Comparison of ENCODE assay signal across 25 mouse cellular contexts in the genomic region with DNA sequence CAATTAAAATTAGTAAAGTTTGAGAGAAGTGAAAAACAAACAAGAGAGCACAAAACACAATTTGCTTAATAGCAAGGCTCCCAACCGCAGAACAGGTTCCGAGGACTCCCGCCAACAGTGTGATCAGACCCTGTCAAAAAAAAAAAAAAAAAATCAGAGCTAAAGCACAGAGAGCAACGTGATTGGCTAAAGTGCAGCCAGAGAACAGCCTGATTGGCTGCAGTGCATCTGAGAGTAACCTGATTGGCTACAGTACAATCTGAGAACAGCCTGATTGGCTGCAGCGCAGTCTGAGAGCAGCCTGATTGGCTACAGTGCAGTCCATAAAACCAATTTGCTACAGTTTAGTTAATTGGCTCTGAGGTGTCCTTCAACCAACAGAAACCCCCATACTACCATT.
DNase-seq lines count a peak whose midpoint lies in the region; TF ChIP-seq lines count a peak whose summit lies in the region.
"Had no signal": no experiment of that assay in that cellular context is flagged by ENCODE, and none has a peak within 500 bp of the region (broad histone marks: within the 10 kb centered on the region; RNA-seq: fewer than 3 reads in every experiment).

No protein-coding gene starts in this region.

- H3K27me3 ChIP-seq in CH12.LX (replicated peaks) (no peaks in the 10 kb centered on the region), myocyte (ENCODE audit: control insufficient read depth, insufficient read depth, insufficient read length) (no peaks in the 10 kb centered on the region)
- H3K27me3 ChIP-seq: heart, embryonic 13.5 days; hindbrain, embryonic 12.5 days; hindbrain, embryonic 15.5 days; Patski had no signal

- TF ChIP-seq POLR2A in CH12.LX (IDR thresholded peaks at IDR 0.05; ENCODE audit: low read depth, low read length) (no peak), myocyte (IDR thresholded peaks at IDR 0.05; ENCODE audit: insufficient read length, low read depth) (no peak)

- no peak for TF ChIP-seq EP300 in CH12.LX (IDR thresholded peaks at IDR 0.05; ENCODE audit: low read length)

- TF ChIP-seq CTCF in CH12.LX (conservative IDR thresholded peaks at IDR 0.05 in 1 of 2, IDR thresholded peaks at IDR 0.05 in 1 of 2; ENCODE audit: low read depth in 2 of 2, low read length in 2 of 2), result no peak

- H3K4me3 ChIP-seq in CH12.LX (replicated peaks in 1 of 3; ENCODE audit: low read depth in 2 of 3, low read length in 2 of 3, poor library complexity in 1 of 3) (no peak overlapping the region), ES-E14 (ENCODE audit: insufficient read depth in 1 of 2, low read depth in 1 of 2, low read length in 2 of 2, poor library complexity in 1 of 2, severe bottlenecking in 1 of 2) (no peak overlapping the region), myocyte (no peak overlapping the region)
- H3K4me3 ChIP-seq: gastrocnemius, adult 2 months; heart, embryonic 10.5 days; heart, embryonic 13.5 days; hindbrain, embryonic 12.5 days; hindbrain, embryonic 15.5 days had no signal

- intact Hi-C loops in heart, postnatal 36 days (cut with DNase I), result no loop called here

- no peak overlapping the region for H3ac ChIP-seq in myocyte (ENCODE audit: control insufficient read depth, insufficient read length)

- no peaks in the 10 kb centered on the region for H3K79me2 ChIP-seq in CH12.LX (replicated peaks; ENCODE audit: control insufficient read depth, extremely low read depth, insufficient read depth, poor library complexity, severe bottlenecking)
- H3K79me2 ChIP-seq in myocyte (ENCODE audit: control insufficient read depth, insufficient read depth), result no peaks in the 10 kb centered on the region

- H3K4me2 ChIP-seq in CH12.LX (ENCODE audit: insufficient read depth, low read depth, poor library complexity, severe bottlenecking) (no peak overlapping the region), myocyte (ENCODE audit: low read depth) (peak overlapping the region; percentile 31)
- H3K4me2 ChIP-seq: heart, embryonic 13.5 days; hindbrain, embryonic 12.5 days; hindbrain, embryonic 15.5 days had no signal

- H3K27ac ChIP-seq in CH12.LX (ENCODE audit: insufficient read depth, low read depth) (no peak overlapping the region), ES-E14 (ENCODE audit: insufficient read depth, low read depth, low read length, poor library complexity, severe bottlenecking) (no peak overlapping the region)
- H3K27ac ChIP-seq: gastrocnemius, adult 2 months; heart, embryonic 10.5 days; heart, embryonic 13.5 days; hindbrain, embryonic 12.5 days; hindbrain, embryonic 15.5 days had no signal

- dilution Hi-C loops in CH12.LX (cut with MboI; ENCODE audit: extremely low pct_ligation_motif_present, extremely low pct_unique_long_range_greater_than_20kb, low sequenced_read_pairs), result no loop called here

- H3K9me3 ChIP-seq in CH12.LX (replicated peaks; ENCODE audit: low read length) (no peaks in the 10 kb centered on the region), ES-E14 (ENCODE audit: control insufficient read depth, insufficient read depth, low read depth, low read length) (no peaks in the 10 kb centered on the region)
- H3K9me3 ChIP-seq: heart, embryonic 10.5 days; heart, embryonic 13.5 days; hindbrain, embryonic 12.5 days; hindbrain, embryonic 15.5 days had no signal

- in situ Hi-C loops in CH12.LX (cut with MboI; ENCODE audit: low pct_ligation_motif_present, low pct_unique_long_range_greater_than_20kb, low sequenced_read_pairs), result no loop called here
- in situ Hi-C loops in ES-E14 (cut with MboI; ENCODE audit: low sequenced_read_pairs in 2 of 2, unreplicated experiment in 2 of 2), result no loop called here

- H3K4me1 ChIP-seq in CH12.LX (ENCODE audit: control insufficient read depth in 1 of 2, insufficient read depth in 2 of 2) (peaks cover 0 to 6% of the 10 kb centered on the region in 2 experiments; a peak in 1 of 4 replicates), ES-E14 (ENCODE audit: control insufficient read depth in 2 of 2, insufficient read depth in 2 of 2, low read length in 2 of 2, poor library complexity in 1 of 2) (no peaks in the 10 kb centered on the region)

- H3K9ac ChIP-seq in CH12.LX (ENCODE audit: insufficient read depth, low read depth) (no peak overlapping the region), ES-E14 (ENCODE audit: insufficient read depth, low read depth, low read length, poor library complexity, severe bottlenecking) (no peak overlapping the region)
- H3K9ac ChIP-seq: forebrain, postnatal 0 days; heart, embryonic 13.5 days; hindbrain, embryonic 12.5 days; hindbrain, embryonic 15.5 days had no signal

- H3K36me3 ChIP-seq in CH12.LX (replicated peaks in 1 of 2; ENCODE audit: control insufficient read depth in 1 of 2, insufficient read depth in 1 of 2, low read length in 1 of 2) (no peaks in the 10 kb centered on the region), ES-E14 (ENCODE audit: control insufficient read depth, insufficient read depth, low read length, poor library complexity, severe bottlenecking) (no peaks in the 10 kb centered on the region), myocyte (ENCODE audit: control insufficient read depth, insufficient read depth) (no peaks in the 10 kb centered on the region)
- H3K36me3 ChIP-seq: G1E; heart, embryonic 10.5 days; heart, embryonic 13.5 days; hindbrain, embryonic 12.5 days; hindbrain, embryonic 15.5 days had no signal

- TF ChIP-seq RAD21 in CH12.LX (IDR thresholded peaks at IDR 0.05; ENCODE audit: low read depth, low read length), result no peak

- DNase-seq in heart, adult 11 months, result peak; percentile 55
- DNase-seq in heart, adult 9 months (ENCODE audit: low spot score in 2 of 2), result no peak
- DNase-seq in CH12.LX (ENCODE audit: extremely low read depth) (no peak), ES-E14 (ENCODE audit: low read depth, low spot score) (no peak)
- DNase-seq in heart, postnatal 36 days, result no peak
- no peak for DNase-seq in layer of hippocampus, adult 18-20 months (ENCODE audit: low spot score in 2 of 2)
- DNase-seq: adrenal gland, adult 2 months; adrenal gland, postnatal 14 days; B cell, adult 2 months; cerebellum, adult 11 months; cerebellum, adult 2 months; cerebellum, adult 9-11 months; cerebellum, postnatal 25 days; forebrain, postnatal 0 days; gastrocnemius, adult 2 months; gastrocnemius, postnatal 14 days; heart, adult 18-20 months; heart, postnatal 14 days had no signal

TF ChIP-seq in CH12.LX, 34 proteins besides CTCF, POLR2A, EP300 and RAD21:
- peak; percentile 30; the same call in 1 of the 2 replicates for TF ChIP-seq ZNF384 (IDR thresholded peaks at IDR 0.05; ENCODE audit: low read depth, low read length)
- TF ChIP-seq ZKSCAN1 (IDR thresholded peaks at IDR 0.05; ENCODE audit: borderline replicate concordance, low read depth, low read length), result no peak

TF ChIP-seq in ES-E14, 5 proteins besides CTCF, POLR2A, EP300 and RAD21:
- TF ChIP-seq ZNF384 (IDR thresholded peaks at IDR 0.05; ENCODE audit: low read depth, low read length) (peak; percentile 93), CHD2 (IDR thresholded peaks at IDR 0.05; ENCODE audit: low read depth, low read length) (peak; percentile 78), MAFK (IDR thresholded peaks at IDR 0.05; ENCODE audit: insufficient read depth, low read depth, low read length) (no peak), HCFC1 (IDR thresholded peaks at IDR 0.05; ENCODE audit: borderline replicate concordance, insufficient read depth, low read length) (no peak), ZC3H11A (IDR thresholded peaks at IDR 0.05; ENCODE audit: borderline replicate concordance, low read depth, low read length) (no peak)

TF ChIP-seq in myocyte, 11 proteins besides CTCF, POLR2A, EP300 and RAD21:
- TF ChIP-seq CEBPB (IDR thresholded peaks at IDR 0.05; ENCODE audit: insufficient read depth, poor library complexity, severe bottlenecking) (no peak), TCF12 (IDR thresholded peaks at IDR 0.05; ENCODE audit: insufficient read depth, poor library complexity, severe bottlenecking) (no peak), TCF3 (IDR thresholded peaks at IDR 0.05; ENCODE audit: insufficient read length, low read depth) (no peak), MYOG (IDR thresholded peaks at IDR 0.05; ENCODE audit: control insufficient read depth in 1 of 3, insufficient read depth in 1 of 3, insufficient read length in 2 of 3, low read depth in 2 of 3) (no peak), MAX (IDR thresholded peaks at IDR 0.05; ENCODE audit: low read depth) (no peak), SRF (IDR thresholded peaks at IDR 0.05; ENCODE audit: control insufficient read depth, insufficient read length, low read depth) (no peak)
